Mouse (Mus musculus) ES-Bruce4 (cell line): ENCODE measurements around the gene Trub1.

Experiments
- CTCF ChIP-seq: IDR thresholded peaks from one replicate; pipeline ENCODE4 v1.8.1; 2011; ENCODE audit warnings: low read depth, low read length
- EP300 ChIP-seq: IDR thresholded peaks from 2 replicates; pipeline ENCODE4 v1.6.1; 2011; ENCODE audit warnings: low read depth, low read length; ENCODE audit not compliant: insufficient read depth
- POLR2A ChIP-seq: IDR thresholded peaks from one replicate; pipeline ENCODE4 v1.8.1; 2011; ENCODE audit warnings: low read length; ENCODE audit not compliant: insufficient read depth

DNA sequence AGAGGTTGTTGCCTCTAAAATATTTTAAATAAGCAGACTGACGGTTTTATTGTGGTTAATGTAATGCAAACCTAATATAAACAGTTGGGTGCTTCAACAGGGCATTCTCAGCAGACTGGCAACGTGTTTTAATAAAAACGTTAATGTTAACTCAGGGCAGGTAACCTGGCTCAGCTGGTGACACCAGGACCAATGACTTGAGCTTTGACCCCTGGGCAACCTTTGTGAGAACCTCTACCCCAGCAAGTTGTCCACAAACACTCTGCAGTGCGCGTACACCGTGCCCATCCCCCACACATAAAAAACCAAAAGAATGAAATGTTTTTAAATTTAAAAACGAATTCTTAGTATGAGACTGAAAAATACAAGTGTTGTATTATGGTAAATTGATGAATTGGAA, 36.8 kb downstream of the Trub1 start:
- TF ChIP-seq POLR2A (no peak), CTCF (no peak), EP300 (no peak)
